Mouse (Mus musculus): ENCODE results near the gene Chst3.

DNA sequence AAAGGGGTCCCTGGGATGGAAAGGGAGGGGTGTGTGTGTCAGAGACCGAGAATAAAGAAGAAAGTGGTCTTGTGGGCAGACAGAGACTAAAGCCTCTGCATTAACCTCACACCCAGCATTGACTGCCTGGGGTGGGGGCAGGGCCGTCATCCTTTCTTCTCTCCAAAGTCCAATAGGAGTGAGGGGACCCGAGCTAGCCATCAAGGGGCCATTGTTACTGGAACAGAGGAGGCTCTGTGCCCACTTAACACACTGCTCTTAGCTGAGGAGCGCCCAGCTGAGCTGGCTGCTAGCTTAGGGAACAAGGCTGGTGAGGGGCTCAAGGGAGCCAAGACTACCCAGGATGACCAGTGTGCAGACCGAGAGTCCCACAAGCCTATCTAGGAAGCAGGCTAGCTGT, 16.3 kb downstream of the Chst3 start:
- TF ChIP-seq CTCF (IDR thresholded peaks at IDR 0.05; ENCODE audit: control insufficient read depth, insufficient read depth, insufficient read length) (no peak), MAX (IDR thresholded peaks at IDR 0.05) (no peak), CEBPB (IDR thresholded peaks at IDR 0.05; ENCODE audit: low read depth) (no peak), USF1 (IDR thresholded peaks at IDR 0.05; ENCODE audit: low read depth) (no peak), MYOG (IDR thresholded peaks at IDR 0.05; ENCODE audit: control insufficient read depth, extremely low read depth, insufficient read length) (no peak)

Measured in C2C12 (cell line).